Mouse (Mus musculus): ENCODE results near the gene Gm12166.

Gene Gm12166

DNA sequence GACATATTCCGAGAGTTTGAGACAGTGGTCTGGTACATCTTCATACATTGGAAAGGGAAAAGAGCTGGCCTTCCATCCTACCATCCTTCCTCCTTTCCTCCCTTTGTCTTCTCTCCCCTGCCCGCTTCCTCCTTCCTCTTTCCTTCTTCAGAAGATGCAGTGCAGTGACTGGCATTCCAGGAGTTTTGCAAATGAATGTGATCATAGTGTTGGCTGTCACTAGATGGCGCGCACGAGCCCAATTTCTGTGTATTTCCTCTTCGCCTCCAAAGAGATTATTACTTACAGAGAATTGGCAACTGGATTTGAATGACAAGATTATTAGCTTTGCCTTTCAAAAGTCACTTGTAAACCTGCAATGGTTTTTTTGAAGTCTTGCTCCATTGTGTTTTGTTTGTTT, 36.1 kb downstream of the Gm12166 start:
- in situ Hi-C loops (cut with MboI), result no loop called here

Data from mature B cell (primary cell).